Mouse (Mus musculus): ENCODE data around the gene She.

GRCm38 (mm10) chr3:89869556-89869955 is 38.4 kb downstream of the She start:
- TF ChIP-seq MAX (IDR thresholded peaks at IDR 0.05) (no peak), CTCF (IDR thresholded peaks at IDR 0.05; ENCODE audit: control insufficient read depth, insufficient read depth, insufficient read length) (no peak), CEBPB (IDR thresholded peaks at IDR 0.05; ENCODE audit: low read depth) (no peak), MYOD1 (IDR thresholded peaks at IDR 0.05; ENCODE audit: control insufficient read depth, insufficient read length, low read depth) (peak; percentile 64), USF1 (IDR thresholded peaks at IDR 0.05; ENCODE audit: low read depth) (no peak), MYOG (IDR thresholded peaks at IDR 0.05; ENCODE audit: control insufficient read depth, extremely low read depth, insufficient read length) (no peak)

Data from C2C12 (cell line).